Mouse (Mus musculus): ENCODE data around the gene Olfml2a. TPM values are rescaled to one million over a fixed set of nuclear protein-coding genes. Genes with fewer than 3 reads are reported as not detected.
"Not testable (repeated sequence)": the region's sequence is repeated elsewhere in the genome, so short reads cannot be mapped to it uniquely, and the experiment has no call there.

Gene Olfml2a
- polyA plus RNA-seq, 1 experiment from 2014 or later = 1.2 TPM

- Histone ChIP-seq H3K9me3 (ENCODE audit: control insufficient read depth, low read length) (no peaks in the 10 kb centered on the region), H3K4me3 (ENCODE audit: low read depth, low read length) (peak overlapping the region; percentile 85), H3K4me1 (replicated peaks; ENCODE audit: control insufficient read depth, insufficient read depth, low read length) (peaks cover 35% of the 10 kb centered on the region), H3K27ac (ENCODE audit: low read depth) (no peak overlapping the region), H3K4me2 (ENCODE audit: low read length) (peak overlapping the region; percentile 97), H3K36me3 (ENCODE audit: control insufficient read depth, insufficient read depth, low read length) (peaks cover 29% of the 10 kb centered on the region), H3K9ac (ENCODE audit: low read length) (no peak overlapping the region; the same call in 1 of the 2 replicates), H3K27me3 (replicated peaks; ENCODE audit: control insufficient read depth, insufficient read depth, low read length) (no peaks in the 10 kb centered on the region)
- DNase-seq (ENCODE audit: low spot score) (no peak), ATAC-seq (replicated peaks; ENCODE audit: low FRiP score, low TSS enrichment, low read depth) (no peak)
- WGBS = 89% methylated on average over 14 of the region's 14 CpGs
Observed at GRCm38 (mm10) chr2:39006149-39006730, 74.5 kb downstream of the Olfml2a start.

- H3K9ac ChIP-seq (ENCODE audit: low read length) = peak overlapping the region; percentile 88
- ATAC-seq (replicated peaks; ENCODE audit: low FRiP score, low TSS enrichment, low read depth) = peak; percentile 82
- H3K36me3 ChIP-seq (ENCODE audit: control insufficient read depth, insufficient read depth, low read length) = peaks cover 19% of the 10 kb centered on the region
- no peaks in the 10 kb centered on the region for H3K9me3 ChIP-seq (ENCODE audit: control insufficient read depth, low read length)
- peaks cover 31% of the 10 kb centered on the region for H3K4me1 ChIP-seq (replicated peaks; ENCODE audit: control insufficient read depth, insufficient read depth, low read length)
- 1% methylated on average over 44 of the region's 44 CpGs for WGBS
- H3K27ac ChIP-seq (ENCODE audit: low read depth) = peak overlapping the region; percentile 85
- peak overlapping the region; percentile 83 for H3K4me3 ChIP-seq (ENCODE audit: low read depth, low read length)
- DNase-seq (ENCODE audit: low spot score) = peak; percentile 92
- H3K4me2 ChIP-seq (ENCODE audit: low read length) = peak overlapping the region; percentile 91
- H3K27me3 ChIP-seq (replicated peaks; ENCODE audit: control insufficient read depth, insufficient read depth, low read length) = no peaks in the 10 kb centered on the region
Observed at GRCm38 (mm10) chr2:39007865-39008264, 76.1 kb downstream of the Olfml2a start.

- Histone ChIP-seq H3K4me3 (ENCODE audit: low read depth, low read length) (peak overlapping the region; percentile 83), H3K9me3 (ENCODE audit: control insufficient read depth, low read length) (no peaks in the 10 kb centered on the region), H3K27ac (ENCODE audit: low read depth) (peak overlapping the region; percentile 85), H3K4me2 (ENCODE audit: low read length) (peak overlapping the region; percentile 91), H3K4me1 (replicated peaks; ENCODE audit: control insufficient read depth, insufficient read depth, low read length) (peaks cover 28% of the 10 kb centered on the region), H3K36me3 (ENCODE audit: control insufficient read depth, insufficient read depth, low read length) (peaks cover 19% of the 10 kb centered on the region), H3K27me3 (replicated peaks; ENCODE audit: control insufficient read depth, insufficient read depth, low read length) (no peaks in the 10 kb centered on the region), H3K9ac (ENCODE audit: low read length) (peak overlapping the region; percentile 88)
- WGBS = 2% methylated on average over 24 of the region's 25 CpGs
- ATAC-seq (replicated peaks; ENCODE audit: low FRiP score, low TSS enrichment, low read depth) (peak; percentile 41), DNase-seq (ENCODE audit: low spot score) (no peak)
Observed at GRCm38 (mm10) chr2:39008350-39008851, 76.6 kb downstream of the Olfml2a start.

GRCm38 (mm10) chr2:39008954-39009365 lies 77.2 kb downstream of the Olfml2a start:
- 9% methylated on average over 3 of the region's 3 CpGs for WGBS
- Histone ChIP-seq H3K4me2 (ENCODE audit: low read length) (peak overlapping the region; percentile 91), H3K4me3 (ENCODE audit: low read depth, low read length) (peak overlapping the region; percentile 83), H3K27me3 (replicated peaks; ENCODE audit: control insufficient read depth, insufficient read depth, low read length) (no peaks in the 10 kb centered on the region), H3K9me3 (ENCODE audit: control insufficient read depth, low read length) (no peaks in the 10 kb centered on the region), H3K4me1 (replicated peaks; ENCODE audit: control insufficient read depth, insufficient read depth, low read length) (peaks cover 22% of the 10 kb centered on the region), H3K36me3 (ENCODE audit: control insufficient read depth, insufficient read depth, low read length) (peaks cover 19% of the 10 kb centered on the region), H3K27ac (ENCODE audit: low read depth) (peak overlapping the region; percentile 85; the same call in 1 of the 2 replicates), H3K9ac (ENCODE audit: low read length) (peak overlapping the region; percentile 88)
- ATAC-seq (replicated peaks; ENCODE audit: low FRiP score, low TSS enrichment, low read depth) = no peak
- DNase-seq (ENCODE audit: low spot score) = peak; percentile 62

GRCm38 (mm10) chr2:39010144-39010543 lies 78.4 kb downstream of the Olfml2a start:
- peaks cover 19% of the 10 kb centered on the region for H3K4me1 ChIP-seq (replicated peaks; ENCODE audit: control insufficient read depth, insufficient read depth, low read length)
- DNase-seq (ENCODE audit: low spot score); H3K9ac ChIP-seq (ENCODE audit: low read length); ATAC-seq (replicated peaks; ENCODE audit: low FRiP score, low TSS enrichment, low read depth); H3K9me3 ChIP-seq (ENCODE audit: control insufficient read depth, low read length); H3K27me3 ChIP-seq (replicated peaks; ENCODE audit: control insufficient read depth, insufficient read depth, low read length); H3K4me2 ChIP-seq (ENCODE audit: low read length); H3K4me3 ChIP-seq (ENCODE audit: low read depth, low read length); H3K27ac ChIP-seq (ENCODE audit: low read depth): not testable (repeated sequence)
- H3K36me3 ChIP-seq (ENCODE audit: control insufficient read depth, insufficient read depth, low read length) = peaks cover 29% of the 10 kb centered on the region
- 94% methylated on average over 4 of the region's 5 CpGs for WGBS

GRCm38 (mm10) chr2:39011264-39011663 lies 79.5 kb downstream of the Olfml2a start:
- H3K4me2 ChIP-seq (ENCODE audit: low read length) = no peak overlapping the region
- H3K9ac ChIP-seq (ENCODE audit: low read length) = no peak overlapping the region
- no peaks in the 10 kb centered on the region for H3K27me3 ChIP-seq (replicated peaks; ENCODE audit: control insufficient read depth, insufficient read depth, low read length)
- DNase-seq (ENCODE audit: low spot score) = no peak
- H3K27ac ChIP-seq (ENCODE audit: low read depth) = no peak overlapping the region
- H3K4me3 ChIP-seq (ENCODE audit: low read depth, low read length) = no peak overlapping the region
- H3K4me1 ChIP-seq (replicated peaks; ENCODE audit: control insufficient read depth, insufficient read depth, low read length) = peaks cover 15% of the 10 kb centered on the region
- no peak for ATAC-seq (replicated peaks; ENCODE audit: low FRiP score, low TSS enrichment, low read depth)
- no peaks in the 10 kb centered on the region for H3K9me3 ChIP-seq (ENCODE audit: control insufficient read depth, low read length)
- H3K36me3 ChIP-seq (ENCODE audit: control insufficient read depth, insufficient read depth, low read length) = peaks cover 40% of the 10 kb centered on the region

- no peak overlapping the region for H3K9ac ChIP-seq (ENCODE audit: low read length)
- H3K9me3 ChIP-seq (ENCODE audit: control insufficient read depth, low read length) = no peaks in the 10 kb centered on the region
- peaks cover 48% of the 10 kb centered on the region for H3K36me3 ChIP-seq (ENCODE audit: control insufficient read depth, insufficient read depth, low read length)
- WGBS = 87% methylated on average over 3 of the region's 3 CpGs
- DNase-seq (ENCODE audit: low spot score) = no peak
- H3K4me2 ChIP-seq (ENCODE audit: low read length) = no peak overlapping the region
- peaks cover 14% of the 10 kb centered on the region for H3K4me1 ChIP-seq (replicated peaks; ENCODE audit: control insufficient read depth, insufficient read depth, low read length)
- no peaks in the 10 kb centered on the region for H3K27me3 ChIP-seq (replicated peaks; ENCODE audit: control insufficient read depth, insufficient read depth, low read length)
- no peak for ATAC-seq (replicated peaks; ENCODE audit: low FRiP score, low TSS enrichment, low read depth)
- H3K27ac ChIP-seq (ENCODE audit: low read depth) = no peak overlapping the region
- no peak overlapping the region for H3K4me3 ChIP-seq (ENCODE audit: low read depth, low read length)
Observed at GRCm38 (mm10) chr2:39011971-39012370, 80.2 kb downstream of the Olfml2a start.

GRCm38 (mm10) chr2:39012768-39013279 lies 81.0 kb downstream of the Olfml2a start:
- Histone ChIP-seq H3K27ac (ENCODE audit: low read depth) (no peak overlapping the region), H3K9ac (ENCODE audit: low read length) (no peak overlapping the region), H3K4me2 (ENCODE audit: low read length) (no peak overlapping the region), H3K27me3 (replicated peaks; ENCODE audit: control insufficient read depth, insufficient read depth, low read length) (no peaks in the 10 kb centered on the region), H3K9me3 (ENCODE audit: control insufficient read depth, low read length) (no peaks in the 10 kb centered on the region), H3K4me3 (ENCODE audit: low read depth, low read length) (no peak overlapping the region), H3K36me3 (ENCODE audit: control insufficient read depth, insufficient read depth, low read length) (peaks cover 56% of the 10 kb centered on the region), H3K4me1 (replicated peaks; ENCODE audit: control insufficient read depth, insufficient read depth, low read length) (peaks cover 11% of the 10 kb centered on the region)
- no peak for DNase-seq (ENCODE audit: low spot score)
- 86% methylated on average over 7 of the region's 7 CpGs for WGBS
- ATAC-seq (replicated peaks; ENCODE audit: low FRiP score, low TSS enrichment, low read depth) = no peak

All from intestine, embryonic 14.5 days (tissue).